Mouse (Mus musculus) embryonic facial prominence, embryonic 10.5 days (tissue): ENCODE results near the gene Acsm2. TPM values are rescaled to one million over a fixed set of nuclear protein-coding genes. Genes with fewer than 3 reads are reported as not detected.

Source experiments
- DNase-seq: peaks from one replicate; pipeline ENCODE4 v3.0.0-alpha.2; 2017; ENCODE audit warnings: low spot score
- H3K27ac ChIP-seq: fragments of 300-500 bp; sonication (generic); replicated peaks from 2 replicates; pipeline ENCODE4 v1.5.1; 2016; ENCODE audit warnings: mild to moderate bottlenecking
- H3K27me3 ChIP-seq: fragments of 300-500 bp; sonication (generic); replicated peaks from 2 replicates; pipeline ENCODE4 v1.6.1; 2016; ENCODE audit warnings: low read depth, mild to moderate bottlenecking; ENCODE audit not compliant: poor library complexity, severe bottlenecking
- H3K36me3 ChIP-seq: fragments of 300-500 bp; sonication (generic); replicated peaks from 2 replicates; pipeline ENCODE4 v1.6.1; 2016; ENCODE audit warnings: mild to moderate bottlenecking, moderate library complexity
- H3K4me1 ChIP-seq: fragments of 300-500 bp; sonication (generic); 2 replicates; pipeline ENCODE4 v1.6.1; 2016
- H3K4me3 ChIP-seq: fragments of 300-500 bp; sonication (generic); 2 replicates; pipeline ENCODE4 v1.5.1; 2016; ENCODE audit warnings: mild to moderate bottlenecking, moderate library complexity
- H3K9me3 ChIP-seq: fragments of 300-500 bp; sonication (generic); 2 replicates; pipeline ENCODE4 v1.6.1; 2016; ENCODE audit warnings: mild to moderate bottlenecking
- WGBS: fragments of 180-500 bp; shearing (Covaris S2); methylation state at CpG from one replicate; pipeline ENCODE4 v1.1.7; 2016; 5-methylcytosine and 5-hydroxymethylcytosine counted together
- polyA plus RNA-seq: library from polyadenylated mRNA; unstranded; fragments of >200 nt; fragmentation: Nextera tagmentation; extraction: Ambion mirVana; gene quantifications from 2 replicates; pipeline ENCODE4 v1.2.1, GENCODE M21; 2016

Acsm2 gene
- polyA plus RNA-seq, 1 experiment from 2014 or later: not detected

DNA sequence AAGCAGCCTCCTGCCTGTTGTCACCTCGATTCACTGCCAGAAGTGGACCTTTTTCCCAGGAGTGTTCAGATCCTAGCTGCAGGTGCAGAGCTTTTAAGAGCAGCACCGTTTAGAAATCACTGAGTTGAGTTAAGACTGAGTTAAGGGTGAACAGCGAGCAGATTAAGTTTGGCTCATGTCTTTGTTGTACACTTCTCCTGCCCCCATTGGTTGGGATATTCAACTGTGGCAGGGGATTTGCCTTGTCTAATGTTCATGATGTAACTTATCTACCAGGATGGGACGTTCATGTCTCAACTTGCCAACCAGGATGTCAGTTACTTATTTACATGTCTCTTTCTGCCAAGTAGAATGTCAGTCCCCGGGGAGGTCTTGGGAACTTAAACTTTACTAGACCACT lies 88.2 kb downstream of the Acsm2 start:
- H3K4me3 ChIP-seq: no peak overlapping the region
- no peak overlapping the region for H3K27ac ChIP-seq
- 81% methylated on average over 5 of the region's 5 CpGs for WGBS
- H3K27me3 ChIP-seq: no peaks in the 10 kb centered on the region
- H3K36me3 ChIP-seq: no peaks in the 10 kb centered on the region
- H3K4me1 ChIP-seq: no peaks in the 10 kb centered on the region
- H3K9me3 ChIP-seq: no peaks in the 10 kb centered on the region
- DNase-seq: no peak

Other genes with a start within 250 kb of the Acsm2 start
- gene Gp2, start 95.1 kb upstream of the Acsm2 start, polyA plus RNA-seq: not detected in 2 replicates
- not detected in 2 replicates for gene Umod, start 75.1 kb upstream of the Acsm2 start, polyA plus RNA-seq
- gene Acsm5, start 34.9 kb upstream of the Acsm2 start, polyA plus RNA-seq: not detected in 2 replicates
- gene Pdilt, start 30.9 kb upstream of the Acsm2 start, polyA plus RNA-seq: not detected in 2 replicates
- gene Acsm1, start 52.7 kb downstream of the Acsm2 start, polyA plus RNA-seq: not detected in 2 replicates
- 0.06 and 1.1 TPM in 2 replicates for gene Acsm4, start 135.7 kb downstream of the Acsm2 start, polyA plus RNA-seq
- gene Thumpd1, start 166.5 kb downstream of the Acsm2 start, polyA plus RNA-seq: 105 and 107 TPM in 2 replicates
- 0.15 TPM in 1 of 2 replicates, not detected in the other for gene Acsm3, start 206.6 kb downstream of the Acsm2 start, polyA plus RNA-seq
- gene Rexo5, start 239.7 kb downstream of the Acsm2 start, polyA plus RNA-seq: 25.5 and 27.1 TPM in 2 replicates
- gene Eri2, start 239.7 kb downstream of the Acsm2 start, polyA plus RNA-seq: 27.4 and 28.1 TPM in 2 replicates